Mouse (Mus musculus) CH12.LX (cell line): ENCODE results near the gene Vwa3a. TPM values are rescaled to one million over a fixed set of nuclear protein-coding genes. Genes with fewer than 3 reads are reported as not detected.

Experiments
- DNase-seq: peaks from one replicate; pipeline ENCODE4 v3.0.0-alpha.2; 2013; ENCODE audit errors: extremely low read depth
- H3K27ac ChIP-seq: 2 replicates; pipeline ENCODE4 v1.5.1; 2012; ENCODE audit warnings: low read depth, mild to moderate bottlenecking, control low read depth, moderate library complexity; ENCODE audit not compliant: insufficient read depth
- H3K27me3 ChIP-seq: replicated peaks from 2 replicates; pipeline ENCODE3; 2012; ENCODE audit warnings: inconsistent platforms
- H3K36me3 ChIP-seq, 2 experiments: replicated peaks in 1 of 2; 2 replicates each; pipeline versions ENCODE3 to v1.6.1; 2012; ENCODE audit warnings: inconsistent platforms in 1 of 2, low read length in 1 of 2, mild to moderate bottlenecking in 1 of 2, mixed read lengths in 1 of 2, moderate library complexity in 1 of 2; ENCODE audit not compliant: control insufficient read depth in 1 of 2, insufficient read depth in 1 of 2
- H3K4me1 ChIP-seq, 2 experiments: 2 replicates each; pipeline ENCODE4 v1.6.1; 2012; ENCODE audit warnings: inconsistent platforms in 1 of 2, moderate library complexity in 1 of 2; ENCODE audit not compliant: insufficient read depth in 2 of 2, control insufficient read depth in 1 of 2
- H3K4me2 ChIP-seq: 2 replicates; pipeline ENCODE4 v1.6.1; 2012; ENCODE audit warnings: low read depth, mild to moderate bottlenecking, control low read depth; ENCODE audit not compliant: poor library complexity, insufficient read depth, severe bottlenecking
- H3K4me3 ChIP-seq, 3 experiments: fragments of 150-350 bp in 1 of 3; sonication (generic) in 1 of 3; replicated peaks in 1 of 3; 2 replicates each; pipeline versions ENCODE3 to v1.5.1; 2011 to 2012; ENCODE audit warnings: low read depth in 2 of 3, low read length in 2 of 3, mild to moderate bottlenecking in 2 of 3, moderate library complexity in 2 of 3, control low read depth in 1 of 3, improper control_type of control experiment in 1 of 3, inconsistent platforms in 1 of 3, mixed read lengths in 1 of 3; ENCODE audit not compliant: poor library complexity in 1 of 3
- H3K79me2 ChIP-seq: replicated peaks from 2 replicates; pipeline ENCODE4 v1.6.1; 2012; ENCODE audit warnings: mild to moderate bottlenecking, moderate library complexity; ENCODE audit not compliant: control insufficient read depth, poor library complexity, insufficient read depth, severe bottlenecking; ENCODE audit errors: extremely low read depth
- H3K9ac ChIP-seq: 2 replicates; pipeline ENCODE4 v1.6.1; 2012; ENCODE audit warnings: low read depth, mild to moderate bottlenecking, control low read depth, moderate library complexity; ENCODE audit not compliant: insufficient read depth
- H3K9me3 ChIP-seq: replicated peaks from 2 replicates; pipeline ENCODE3; 2012; ENCODE audit warnings: low read length, inconsistent platforms, mixed read lengths
- BHLHE40 ChIP-seq: IDR thresholded peaks from 2 replicates; pipeline ENCODE4 v1.6.1; 2011; ENCODE audit warnings: mild to moderate bottlenecking, low read depth, low read length, improper control_type of control experiment
- CHD1 ChIP-seq: IDR thresholded peaks from 2 replicates; pipeline ENCODE4 v1.6.1; 2012; ENCODE audit warnings: low read depth, low read length, improper control_type of control experiment, inconsistent platforms
- CHD2 ChIP-seq: IDR thresholded peaks from 2 replicates; pipeline ENCODE4 v1.6.1; 2011; ENCODE audit warnings: low read length, improper control_type of control experiment
- E2F4 ChIP-seq: IDR thresholded peaks from 2 replicates; pipeline ENCODE4 v1.6.1; 2011; ENCODE audit warnings: low read depth, low read length, improper control_type of control experiment; ENCODE audit not compliant: insufficient replicate concordance
- EP300 ChIP-seq: IDR thresholded peaks from 2 replicates; pipeline ENCODE4 v1.6.1; 2011; ENCODE audit warnings: low read length, improper control_type of control experiment
- ETS1 ChIP-seq: conservative IDR thresholded peaks from 2 replicates; pipeline ENCODE4 v1.6.1; 2012; ENCODE audit warnings: low read depth, mild to moderate bottlenecking, inconsistent platforms, low read length, improper control_type of control experiment, moderate library complexity
- HCFC1 ChIP-seq: IDR thresholded peaks from 2 replicates; pipeline ENCODE4 v1.6.1; 2012; ENCODE audit warnings: low read depth, mild to moderate bottlenecking, inconsistent platforms, low read length, improper control_type of control experiment
- IRF4 ChIP-seq: IDR thresholded peaks from 2 replicates; pipeline ENCODE4 v1.6.1; 2014; ENCODE audit warnings: low read depth, mild to moderate bottlenecking, inconsistent platforms, low read length, improper control_type of control experiment
- JUND ChIP-seq: conservative IDR thresholded peaks from 2 replicates; pipeline ENCODE4 v1.6.1; 2011; ENCODE audit warnings: low read depth, low read length, improper control_type of control experiment
- KAT2A ChIP-seq: IDR thresholded peaks from 2 replicates; pipeline ENCODE4 v1.6.1; 2012; ENCODE audit warnings: low read length, improper control_type of control experiment, inconsistent platforms; ENCODE audit not compliant: insufficient replicate concordance
- MAZ ChIP-seq: IDR thresholded peaks from 2 replicates; pipeline ENCODE4 v1.6.1; 2012; ENCODE audit warnings: low read depth, mild to moderate bottlenecking, inconsistent platforms, low read length, improper control_type of control experiment, moderate library complexity
- MXI1 ChIP-seq: IDR thresholded peaks from 2 replicates; pipeline ENCODE4 v1.6.1; 2011; ENCODE audit warnings: mild to moderate bottlenecking, low read depth, low read length, improper control_type of control experiment
- POLR2A ChIP-seq: IDR thresholded peaks from 2 replicates; pipeline ENCODE4 v1.6.1; 2011; ENCODE audit warnings: low read depth, mild to moderate bottlenecking, improper control_type of control experiment, low read length
- RCOR1 ChIP-seq: conservative IDR thresholded peaks from 2 replicates; pipeline ENCODE4 v1.6.1; 2012; ENCODE audit warnings: low read depth, mild to moderate bottlenecking, inconsistent platforms, low read length, improper control_type of control experiment
- SIN3A ChIP-seq: IDR thresholded peaks from 2 replicates; pipeline ENCODE4 v1.6.1; 2012; ENCODE audit warnings: low read length, improper control_type of control experiment, inconsistent platforms
- SMC3 ChIP-seq: IDR thresholded peaks from 2 replicates; pipeline ENCODE4 v1.6.1; 2011; ENCODE audit warnings: low read depth, low read length, improper control_type of control experiment
- TBP ChIP-seq: conservative IDR thresholded peaks from 2 replicates; pipeline ENCODE4 v1.6.1; 2011; ENCODE audit warnings: low read depth, low read length, improper control_type of control experiment
- TCF12 ChIP-seq: IDR thresholded peaks from 2 replicates; pipeline ENCODE4 v1.6.1; 2014; ENCODE audit warnings: low read depth, mild to moderate bottlenecking, inconsistent platforms, low read length, improper control_type of control experiment
- UBTF ChIP-seq: IDR thresholded peaks from 2 replicates; pipeline ENCODE4 v1.6.1; 2012; ENCODE audit warnings: low read depth, mild to moderate bottlenecking, inconsistent platforms, low read length, improper control_type of control experiment, moderate library complexity
- USF2 ChIP-seq: conservative IDR thresholded peaks from 2 replicates; pipeline ENCODE4 v1.6.1; 2011; ENCODE audit warnings: low read depth, low read length, improper control_type of control experiment
- dilution Hi-C: fragments of 300-500 bp; cut with MboI; formaldehyde crosslinking; loops from 2 replicates; pipeline ENCODE4 v1.14.3; 2020; ENCODE audit warnings: low sequenced_read_pairs; ENCODE audit not compliant: extremely low pct_unique_long_range_greater_than_20kb, extremely low pct_ligation_motif_present
- in situ Hi-C: fragments of 300-500 bp; cut with MboI; formaldehyde crosslinking; loops from 3 replicates; pipeline ENCODE4 v1.14.3; 2019; ENCODE audit warnings: low sequenced_read_pairs, low pct_ligation_motif_present, low pct_unique_long_range_greater_than_20kb, mixed read lengths
- polyA plus RNA-seq: library from polyadenylated mRNA; unstranded; fragments of >175 nt; gene quantifications from 2 replicates; pipeline ENCODE4 v1.2.1, GENCODE M21; 2012; ENCODE audit warnings: low read depth; ENCODE audit not compliant: insufficient read length
- total RNA-seq, 2 experiments: library from RNA; depleted of rRNA; stranded (reverse); fragments of 300-350 nt in 1 of 2; fragments of >200 nt in 1 of 2; gene quantifications; 2 replicates each; pipeline ENCODE4 v1.2.3; 2012 to 2014

Vwa3a gene
- total and polyA plus RNA-seq, 3 experiments: not detected

DNA sequence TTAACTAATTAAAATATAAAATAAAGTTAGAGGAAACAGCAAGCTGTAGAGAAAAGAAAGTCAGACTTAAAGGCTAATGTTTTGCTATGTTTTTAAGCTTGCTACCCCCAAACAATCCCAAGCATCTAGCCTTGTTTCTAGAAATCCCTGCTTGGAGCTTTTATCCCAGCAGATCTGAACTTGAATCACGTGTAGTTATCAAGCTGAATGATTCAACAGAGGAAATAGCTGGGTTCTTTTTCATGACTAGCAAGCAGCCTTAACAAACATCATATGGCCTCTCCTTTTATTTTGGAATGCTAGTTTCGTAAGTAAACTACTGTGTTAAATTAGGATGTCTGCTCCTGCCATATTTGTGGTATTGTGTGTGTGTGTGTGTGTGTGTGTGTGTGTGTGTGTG, 21.9 kb upstream of the Vwa3a start:
- in situ Hi-C loops: no loop called here
- no peak overlapping the region for H3K27ac ChIP-seq
- no peaks in the 10 kb centered on the region for H3K27me3 ChIP-seq
- dilution Hi-C loops: no loop called here
- TF ChIP-seq HCFC1: no peak
- TF ChIP-seq MXI1: no peak
- no peak for TF ChIP-seq TCF12
- no peak for TF ChIP-seq IRF4
- TF ChIP-seq TBP: no peak
- no peak for TF ChIP-seq SIN3A
- TF ChIP-seq CHD1: no peak
- TF ChIP-seq POLR2A: no peak
- TF ChIP-seq E2F4: no peak
- no peak for TF ChIP-seq JUND
- no peak for TF ChIP-seq UBTF
- TF ChIP-seq ETS1: no peak
- no peak for TF ChIP-seq SMC3
- no peak for TF ChIP-seq CHD2
- no peak for TF ChIP-seq BHLHE40
- no peak for TF ChIP-seq MAZ
- no peak for TF ChIP-seq RCOR1
- TF ChIP-seq EP300: no peak
- no peak overlapping the region for H3K4me2 ChIP-seq
- peaks cover 0 to 23% of the 10 kb centered on the region in 2 experiments; a peak in 2 of 4 replicates for H3K4me1 ChIP-seq
- no peaks in the 10 kb centered on the region for H3K9me3 ChIP-seq
- H3K79me2 ChIP-seq: peaks cover 10% of the 10 kb centered on the region
- peaks cover 0 to 19% of the 10 kb centered on the region in 2 experiments for H3K36me3 ChIP-seq
- DNase-seq: no peak
- no peak overlapping the region for H3K4me3 ChIP-seq
- H3K9ac ChIP-seq: no peak overlapping the region

DNA sequence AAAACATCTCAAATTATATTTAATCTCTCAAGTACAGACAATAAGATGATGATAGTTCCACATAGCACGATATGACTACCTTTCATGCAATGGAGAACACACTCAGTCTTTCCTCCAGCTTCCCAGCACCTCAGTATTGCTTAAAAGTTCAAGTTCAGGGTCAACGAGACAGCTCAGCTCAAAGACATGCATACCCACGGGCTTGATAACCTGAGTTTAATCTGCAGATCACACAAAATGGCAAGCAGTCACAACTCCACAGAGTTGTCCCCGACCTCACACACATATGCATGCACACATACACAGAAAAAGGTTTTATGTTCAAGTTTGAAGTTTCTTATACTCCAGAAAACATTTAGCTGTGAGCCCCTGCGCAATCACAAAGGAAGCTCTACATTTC, 18.1 kb upstream of the Vwa3a start:
- TF ChIP-seq USF2 (no peak), KAT2A (no peak)
- no peak overlapping the region for H3K4me3 ChIP-seq
- no peak overlapping the region for H3K27ac ChIP-seq
- H3K9ac ChIP-seq: no peak overlapping the region
- H3K27me3 ChIP-seq: no peaks in the 10 kb centered on the region
- H3K9me3 ChIP-seq: no peaks in the 10 kb centered on the region
- no peak for DNase-seq
- peaks cover 0 to 30% of the 10 kb centered on the region in 2 experiments for H3K36me3 ChIP-seq
- peaks cover 5% of the 10 kb centered on the region for H3K79me2 ChIP-seq
- dilution Hi-C loops: no loop called here
- in situ Hi-C loops: no loop called here
- H3K4me1 ChIP-seq: peaks cover 0 to 21% of the 10 kb centered on the region in 2 experiments; a peak in 2 of 4 replicates
- no peak overlapping the region for H3K4me2 ChIP-seq
